Mouse (Mus musculus) effector memory CD4-positive, alpha-beta T cell, adult 5 months (primary cell): ENCODE measurements around the gene Fthl17f. TPM values are rescaled to one million over a fixed set of nuclear protein-coding genes. Genes with fewer than 3 reads are reported as not detected.

Source experiments
- polyA plus RNA-seq: library from polyadenylated mRNA; unstranded; fragments of 100-300 nt; shearing (Covaris generic); gene quantifications from one replicate; pipeline ENCODE4 v1.2.1, GENCODE M21; 2017

Fthl17f gene
- polyA plus RNA-seq: not detected

GRCm38 (mm10) chrX:9062715-9063114, at the start of gene Fthl17f:
Gene Fthl17f, plus strand, starts transcription at chrX:9063015.

GRCm38 (mm10) chrX:9033193-9033592, 29.6 kb upstream of the Fthl17f start, which contains the start of gene Fthl17e:
Gene Fthl17e, plus strand, starts transcription at chrX:9033493.

GRCm38 (mm10) chrX:9104262-9104661, 41.4 kb downstream of the Fthl17f start, which contains the start of gene 4930402K13Rik:
Gene 4930402K13Rik, plus strand, starts transcription at chrX:9104562.

Other genes with a start within 250 kb of the Fthl17f start
- gene Gm6592, start 219.0 kb upstream of the Fthl17f start, polyA plus RNA-seq: not detected
- gene Gm5751, start 188.8 kb upstream of the Fthl17f start, polyA plus RNA-seq: not detected
- gene B630019K06Rik, start 170.6 kb upstream of the Fthl17f start, polyA plus RNA-seq: 2.5 TPM
- gene Fthl17b, start 100.0 kb upstream of the Fthl17f start, polyA plus RNA-seq: not detected
- not detected for gene Fthl17c, start 86.5 kb upstream of the Fthl17f start, polyA plus RNA-seq
- not detected for gene Fthl17d, start 76.3 kb upstream of the Fthl17f start, polyA plus RNA-seq
- gene Fthl17e, start 29.5 kb upstream of the Fthl17f start, polyA plus RNA-seq: not detected
- gene 4930402K13Rik, start 41.5 kb downstream of the Fthl17f start, polyA plus RNA-seq: not detected
- 11.9 TPM for gene Lancl3, start 136.9 kb downstream of the Fthl17f start, polyA plus RNA-seq
- gene Gm14862, start 193.9 kb downstream of the Fthl17f start, polyA plus RNA-seq: not detected
- gene Xk, start 209.7 kb downstream of the Fthl17f start, polyA plus RNA-seq: 4.5 TPM
- gene H2al1m, start 220.7 kb downstream of the Fthl17f start, polyA plus RNA-seq: 2.2 TPM